Mouse (Mus musculus) heart, adult 2 months (tissue): ENCODE measurements around the gene 1520401A03Rik. TPM values are rescaled to one million over a fixed set of nuclear protein-coding genes. Genes with fewer than 3 reads are reported as not detected.

ENCODE experiments used
- DNase-seq, 2 experiments: peaks; one replicate each; pipeline ENCODE4 v3.0.0; 2021
- H3K27ac ChIP-seq: fragments of 200-600 bp; 2 replicates; pipeline ENCODE4 v1.8.1; 2022
- H3K27me3 ChIP-seq: fragments of 200-500 bp; 2 replicates; pipeline ENCODE4 v1.6.1; 2012; ENCODE audit warnings: mild to moderate bottlenecking, low read length, inconsistent platforms, mixed read lengths; ENCODE audit not compliant: control insufficient read depth, insufficient read depth
- H3K36me3 ChIP-seq: fragments of 200-500 bp; 2 replicates; pipeline ENCODE4 v1.6.1; 2012; ENCODE audit warnings: low read length, inconsistent platforms; ENCODE audit not compliant: control insufficient read depth, insufficient read depth
- H3K4me1 ChIP-seq: fragments of 200-500 bp; 2 replicates; pipeline ENCODE4 v1.6.1; 2011; ENCODE audit warnings: low read length; ENCODE audit not compliant: control insufficient read depth, insufficient read depth
- H3K4me3 ChIP-seq: fragments of 200-600 bp; 2 replicates; pipeline ENCODE4 v1.8.1; 2022
- H3K79me2 ChIP-seq: fragments of 200-500 bp; replicated peaks from 2 replicates; pipeline ENCODE4 v1.6.1; 2012; ENCODE audit warnings: mild to moderate bottlenecking, inconsistent platforms, low read length, moderate library complexity, mixed read lengths; ENCODE audit not compliant: control insufficient read depth, insufficient read depth
- H3K9ac ChIP-seq: fragments of 200-500 bp; 2 replicates; pipeline ENCODE4 v1.6.1; 2012; ENCODE audit warnings: low read depth, mild to moderate bottlenecking, control low read depth, inconsistent platforms, low read length, mixed read lengths
- CTCF ChIP-seq: fragments of 200-600 bp; IDR thresholded peaks from 2 replicates; pipeline ENCODE4 v1.8.1; 2022; ENCODE audit warnings: antibody characterized with exemption, mild to moderate bottlenecking, moderate library complexity
- EP300 ChIP-seq: fragments of 200-500 bp; IDR thresholded peaks from 2 replicates; pipeline ENCODE4 v1.6.1; 2011; ENCODE audit warnings: low read depth, low read length, control low read depth; ENCODE audit not compliant: insufficient read depth
- POLR2A ChIP-seq: fragments of 200-500 bp; IDR thresholded peaks from 2 replicates; pipeline ENCODE4 v1.6.1; 2011; ENCODE audit warnings: mild to moderate bottlenecking, low read depth, low read length, control low read depth; ENCODE audit not compliant: insufficient read depth
- WGBS: fragments of 180-500 bp; shearing (Covaris S2); methylation state at CpG from one replicate; pipeline ENCODE4 v1.1.7; 2018; 5-methylcytosine and 5-hydroxymethylcytosine counted together
- intact Hi-C: fragments of 180-260 bp; cut with DNase I; formaldehyde crosslinking; loops from one replicate; pipeline ENCODE4 v1.15.1; 2025
- polyA plus RNA-seq: library from polyadenylated mRNA; depleted of rRNA; stranded (reverse); fragments of >200 nt; gene quantifications from 2 replicates; pipeline ENCODE4 v1.2.3, GENCODE M21; 2012
- total RNA-seq, 2 experiments: library from RNA; stranded (reverse); gene quantifications; 2 replicates each; pipeline ENCODE4 v1.2.3; 2021

1520401A03Rik gene
- total and polyA plus RNA-seq, 3 experiments: not detected

- Histone ChIP-seq H3K27ac (no peak within 1 kb of the TSS), H3K9ac (no peak within 1 kb of the TSS), H3K27me3 (peaks cover 9% of the 10 kb centered on the region), H3K4me3 (no peak within 1 kb of the TSS), H3K79me2 (no peaks in the 10 kb centered on the region), H3K4me1 (peaks cover 2% of the 10 kb centered on the region; the same call in 1 of the 2 replicates), H3K36me3 (no peaks in the 10 kb centered on the region)
- WGBS: 8% methylated on average over 38 of the region's 38 CpGs
- intact Hi-C loops: no loop called here
- TF ChIP-seq CTCF (no peak), EP300 (no peak), POLR2A (no peak)
- peak in 1 of 2 experiments; percentile 15 for DNase-seq
Observed at GRCm38 (mm10) chr17:23679127-23679835, 43.3 kb downstream of the 1520401A03Rik start, which contains the start of gene Cldn6. Cldn6 (plus strand) TSS chr17:23679249.

- peaks cover 2% of the 10 kb centered on the region for H3K4me1 ChIP-seq
- peak within 1 kb of the TSS; percentile 67 for H3K4me3 ChIP-seq
- no peaks in the 10 kb centered on the region for H3K36me3 ChIP-seq
- intact Hi-C loops: no loop called here
- peak within 1 kb of the TSS; percentile 69 for H3K9ac ChIP-seq
- peak within 1 kb of the TSS; percentile 93 for H3K27ac ChIP-seq
- H3K27me3 ChIP-seq: peaks cover 6% of the 10 kb centered on the region
- TF ChIP-seq EP300 (peak; percentile 70; the same call in 1 of the 2 replicates), POLR2A (peak; percentile 97), CTCF (no peak)
- DNase-seq: peak; percentile 93
- WGBS: under 1% methylated on average over 34 of the region's 34 CpGs
- H3K79me2 ChIP-seq: no peaks in the 10 kb centered on the region
Observed at GRCm38 (mm10) chr17:23677236-23677679, 45.3 kb downstream of the 1520401A03Rik start, which contains the start of gene Tnfrsf12a. Tnfrsf12a (minus strand) TSS chr17:23677468.

- intact Hi-C loops: no loop called here
- peak overlapping the region; percentile 93 for H3K27ac ChIP-seq
- peak; percentile 75 to 79 for DNase-seq
- H3K9ac ChIP-seq: peak overlapping the region; percentile 69
- WGBS: under 1% methylated on average over 37 of the region's 37 CpGs
- H3K36me3 ChIP-seq: no peaks in the 10 kb centered on the region
- peak overlapping the region; percentile 67 for H3K4me3 ChIP-seq
- 0 out of 2 replicates have a peak, but pooled peaks have one; percentile 5 for TF ChIP-seq EP300
- TF ChIP-seq POLR2A: no peak
- no peaks in the 10 kb centered on the region for H3K79me2 ChIP-seq
- H3K4me1 ChIP-seq: peaks cover 2% of the 10 kb centered on the region
- peaks cover 6% of the 10 kb centered on the region for H3K27me3 ChIP-seq
Observed at GRCm38 (mm10) chr17:23676473-23677031, 46.0 kb downstream of the 1520401A03Rik start.

- Histone ChIP-seq H3K36me3 (no peaks in the 10 kb centered on the region), H3K4me3 (peak overlapping the region; percentile 67), H3K79me2 (no peaks in the 10 kb centered on the region), H3K9ac (peak overlapping the region; percentile 69), H3K27me3 (peaks cover 6% of the 10 kb centered on the region), H3K4me1 (peaks cover 2% of the 10 kb centered on the region), H3K27ac (peak overlapping the region; percentile 93)
- WGBS: 16% methylated on average over 15 of the region's 15 CpGs
- intact Hi-C loops: no loop called here
- peak; percentile 45 for TF ChIP-seq CTCF
- no peak for TF ChIP-seq POLR2A
- peak; percentile 69 to 71 for DNase-seq
Observed at GRCm38 (mm10) chr17:23675564-23676281, 46.9 kb downstream of the 1520401A03Rik start.

- H3K27me3 ChIP-seq: peaks cover 6% of the 10 kb centered on the region
- 16% methylated on average over 5 of the region's 5 CpGs for WGBS
- no peak for TF ChIP-seq POLR2A
- no peak for TF ChIP-seq EP300
- no peak for TF ChIP-seq CTCF
- intact Hi-C loops: no loop called here
- no peaks in the 10 kb centered on the region for H3K36me3 ChIP-seq
- H3K4me3 ChIP-seq: peak overlapping the region; percentile 67
- peaks cover 2% of the 10 kb centered on the region for H3K4me1 ChIP-seq
- peak overlapping the region; percentile 25; the same call in 1 of the 2 replicates for H3K9ac ChIP-seq
- DNase-seq: peak; percentile 69 to 80
- H3K27ac ChIP-seq: peak overlapping the region; percentile 93
- no peaks in the 10 kb centered on the region for H3K79me2 ChIP-seq
Observed at GRCm38 (mm10) chr17:23675127-23675526, 47.5 kb downstream of the 1520401A03Rik start.
